Mouse (Mus musculus): ENCODE results near the gene Mthfd2.

The Mthfd2 gene

GRCm38 (mm10) chr6:83327591-83328190 lies 2.0 kb upstream of the Mthfd2 start:
- DNase-seq (ENCODE audit: low spot score): no peak

- no peak for DNase-seq (ENCODE audit: low spot score)
Observed at GRCm38 (mm10) chr6:83326761-83327160, 1.1 kb upstream of the Mthfd2 start.

DNA sequence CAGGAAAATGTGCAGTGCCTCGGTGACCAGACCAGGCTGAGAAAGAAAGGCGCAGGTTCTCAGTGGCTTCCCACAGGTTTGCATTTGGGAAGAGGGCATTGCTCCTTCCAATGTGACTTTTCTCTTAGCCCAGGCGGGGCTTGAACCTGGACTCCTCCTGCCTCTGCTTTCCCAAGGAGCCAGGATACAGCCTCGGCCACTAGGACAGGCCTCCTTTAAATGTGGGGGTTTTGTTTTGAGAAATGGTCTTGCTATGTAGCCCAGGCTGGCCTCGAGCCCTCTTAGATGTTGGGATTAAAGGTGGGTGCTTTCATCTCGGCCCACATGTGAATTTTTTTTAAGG lies 657 bp upstream of the Mthfd2 start:
- no peak for DNase-seq (ENCODE audit: low spot score)

DNA sequence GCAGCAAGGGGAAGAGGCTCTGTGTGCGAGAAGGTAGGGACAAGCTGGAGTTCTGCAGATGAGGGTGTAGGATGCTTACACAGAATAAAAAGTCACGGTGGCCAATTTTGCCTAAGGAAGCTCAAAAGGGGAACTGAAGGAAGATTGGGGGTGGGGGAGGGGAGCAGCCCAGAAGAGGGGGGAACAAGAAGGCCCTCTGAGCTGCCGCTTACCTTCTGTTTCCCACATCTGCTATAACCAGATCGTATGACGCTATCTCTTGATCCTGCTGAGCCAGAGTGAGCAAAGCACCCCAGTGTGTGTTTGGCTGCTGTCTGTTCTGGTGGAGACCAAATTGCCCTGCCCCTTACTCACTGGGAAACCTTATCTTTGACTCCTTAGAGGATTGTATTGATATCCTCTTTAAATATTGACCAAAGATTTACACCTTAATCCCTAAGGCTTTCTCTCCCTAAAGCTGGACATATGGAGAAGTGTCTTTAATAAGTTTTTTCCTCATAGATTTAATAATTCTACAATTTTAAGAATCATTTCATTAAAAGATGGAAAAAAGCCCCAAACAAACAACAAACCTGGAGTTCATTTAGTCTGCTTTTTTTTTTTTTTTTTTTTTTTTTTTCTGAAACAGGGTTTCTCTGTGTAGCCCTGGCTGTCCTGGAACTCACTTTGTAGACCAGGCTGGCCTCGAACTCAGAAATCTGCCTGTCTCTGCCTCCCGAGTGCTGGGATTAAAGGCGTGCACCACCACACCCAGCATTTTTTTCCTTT lies 1.9 kb downstream of the Mthfd2 start:
- no peak for DNase-seq (ENCODE audit: low spot score)

GRCm38 (mm10) chr6:83322794-83323193 lies 2.9 kb downstream of the Mthfd2 start:
- DNase-seq (ENCODE audit: low spot score): no peak

DNA sequence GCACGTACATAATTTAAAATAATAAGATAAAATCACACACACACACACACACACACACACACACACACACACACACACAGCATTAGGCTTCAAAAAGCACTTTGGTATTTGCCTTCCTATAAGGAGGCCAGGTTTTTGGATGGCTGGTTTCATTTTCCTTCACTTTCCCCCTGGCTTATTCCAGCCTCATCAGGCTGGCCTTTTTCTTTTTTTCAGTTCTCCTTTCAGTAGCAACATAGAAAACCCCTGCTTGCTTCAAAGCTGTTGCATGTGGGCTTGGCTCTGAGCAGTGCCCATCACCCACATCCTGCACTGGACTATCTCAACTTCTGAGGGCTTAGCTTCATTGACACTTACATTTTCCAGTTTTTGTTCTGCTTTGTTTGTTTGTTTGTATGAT lies 3.8 kb downstream of the Mthfd2 start:
- no peak for DNase-seq (ENCODE audit: low spot score)

DNA sequence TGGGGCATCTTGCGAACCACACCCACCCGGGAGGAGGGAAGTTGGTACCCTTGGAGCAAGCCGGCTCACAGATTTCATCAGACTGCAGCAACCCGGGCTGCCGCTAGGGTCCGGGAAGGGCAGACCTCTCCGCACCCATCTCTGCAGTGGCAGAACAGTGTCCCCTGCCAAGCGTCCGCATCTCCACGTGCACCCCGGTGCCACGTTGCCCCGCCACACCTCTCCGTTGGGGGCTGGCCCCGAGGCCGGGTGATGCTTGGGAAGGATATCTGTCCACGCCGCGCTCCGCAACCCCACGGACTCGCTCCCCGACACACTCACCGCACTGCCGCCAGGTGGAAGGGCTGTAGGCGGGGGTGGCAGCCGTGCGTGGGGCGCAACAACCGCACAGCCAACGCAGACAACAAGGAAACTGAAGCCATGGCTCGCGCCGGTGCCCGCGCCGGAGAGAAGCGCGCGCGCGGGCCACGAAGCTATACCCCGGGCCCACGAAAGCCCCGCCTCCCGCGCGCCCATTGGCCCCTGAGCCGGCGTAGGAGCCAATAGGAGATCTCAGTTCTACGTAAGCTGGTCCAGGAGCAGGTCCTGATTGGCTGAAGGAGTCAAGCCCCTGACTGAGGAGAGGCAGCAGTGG lies 8.5 kb downstream of the Mthfd2 start:
- peak; percentile 68 for DNase-seq (ENCODE audit: low spot score)

GRCm38 (mm10) chr6:83316022-83316421 lies 9.7 kb downstream of the Mthfd2 start:
- no peak for DNase-seq (ENCODE audit: low spot score)

- DNase-seq (ENCODE audit: low spot score): no peak
Observed at GRCm38 (mm10) chr6:83315293-83315692, 10.4 kb downstream of the Mthfd2 start.

GRCm38 (mm10) chr6:83312514-83312913 lies 13.2 kb downstream of the Mthfd2 start:
- no peak for DNase-seq (ENCODE audit: low spot score)

GRCm38 (mm10) chr6:83312021-83312420 lies 13.7 kb downstream of the Mthfd2 start:
- no peak for DNase-seq (ENCODE audit: low spot score)

DNA sequence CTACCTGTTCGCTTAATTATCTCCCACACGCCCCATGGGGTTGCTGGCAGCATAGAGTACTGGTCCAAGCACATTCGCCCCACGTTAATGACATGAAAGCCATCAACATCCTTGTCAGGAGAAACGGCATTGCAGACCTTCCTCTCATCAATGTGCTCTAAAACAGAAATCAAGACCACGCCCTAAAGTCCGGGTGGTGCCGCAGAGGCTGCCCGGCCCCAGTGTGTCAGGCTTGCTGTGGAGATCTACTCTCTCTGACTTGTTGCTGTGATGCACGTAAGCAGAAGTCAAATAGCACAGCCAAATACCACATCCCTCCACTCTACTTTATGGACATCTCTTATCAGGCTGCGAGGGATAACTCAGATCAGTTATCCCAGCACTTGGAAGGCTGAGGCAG lies 14.5 kb downstream of the Mthfd2 start:
- DNase-seq (ENCODE audit: low spot score): no peak

GRCm38 (mm10) chr6:83309017-83309416 lies 16.7 kb downstream of the Mthfd2 start:
- DNase-seq (ENCODE audit: low spot score): no peak

DNA sequence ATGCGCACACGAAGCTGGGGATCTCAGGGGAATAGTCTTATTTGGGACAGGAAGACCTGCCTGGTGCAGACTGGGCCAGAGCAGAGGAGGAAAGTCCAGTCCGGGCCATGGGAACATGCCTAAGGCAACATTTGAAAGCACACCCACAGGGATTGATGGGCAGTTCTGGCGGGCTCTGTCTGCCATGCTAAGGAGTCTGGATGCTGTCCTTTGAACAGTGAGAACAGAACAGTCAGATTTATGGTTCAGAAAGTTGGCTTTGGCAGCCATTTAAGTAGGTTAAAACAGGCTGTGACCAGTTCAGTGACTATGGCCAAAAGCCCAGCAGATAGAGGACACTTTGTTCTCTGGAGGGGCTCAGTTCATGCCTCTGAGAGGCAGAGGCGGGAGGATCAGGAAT lies 23.4 kb downstream of the Mthfd2 start:
- no peak for DNase-seq (ENCODE audit: low spot score)

GRCm38 (mm10) chr6:83301294-83301693 lies 24.4 kb downstream of the Mthfd2 start:
- DNase-seq (ENCODE audit: low spot score): no peak

DNA sequence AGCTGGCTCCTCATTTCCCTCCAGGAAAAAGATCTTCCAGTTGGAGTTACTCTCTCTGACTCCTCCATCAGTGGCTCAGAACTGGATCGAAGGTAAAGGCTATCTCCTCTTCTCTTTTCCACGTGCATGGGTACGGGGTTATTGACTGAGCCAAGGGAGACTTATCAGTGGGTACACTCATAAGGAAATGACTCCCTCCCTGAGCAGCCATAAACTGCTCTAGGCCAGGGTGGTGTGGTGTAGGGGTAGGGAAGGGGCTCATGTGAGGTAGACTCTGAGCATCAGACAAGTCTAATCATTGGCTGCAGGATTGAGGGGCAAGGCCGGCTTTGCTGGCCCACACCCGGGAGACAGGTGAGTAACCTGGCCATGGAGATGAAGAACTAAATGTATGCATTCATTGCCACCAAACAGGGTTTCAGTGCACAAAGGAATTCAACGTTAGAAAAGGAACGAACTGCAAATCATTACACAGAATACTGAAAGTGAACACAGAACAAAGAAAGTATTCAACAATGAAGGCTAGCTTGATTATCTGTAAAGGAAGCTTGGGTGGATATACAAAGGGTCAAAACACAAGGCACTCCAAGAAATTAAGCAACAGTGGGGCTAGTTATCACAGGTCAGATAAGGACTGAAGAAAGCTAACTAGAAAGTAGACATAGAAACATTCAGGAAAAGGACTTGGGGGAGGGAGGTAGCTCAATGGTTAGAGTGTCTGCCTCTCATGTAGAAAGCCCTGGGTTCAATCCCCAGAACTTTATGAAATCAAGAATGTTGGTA lies 25.1 kb downstream of the Mthfd2 start:
- no peak for DNase-seq (ENCODE audit: low spot score)

DNA sequence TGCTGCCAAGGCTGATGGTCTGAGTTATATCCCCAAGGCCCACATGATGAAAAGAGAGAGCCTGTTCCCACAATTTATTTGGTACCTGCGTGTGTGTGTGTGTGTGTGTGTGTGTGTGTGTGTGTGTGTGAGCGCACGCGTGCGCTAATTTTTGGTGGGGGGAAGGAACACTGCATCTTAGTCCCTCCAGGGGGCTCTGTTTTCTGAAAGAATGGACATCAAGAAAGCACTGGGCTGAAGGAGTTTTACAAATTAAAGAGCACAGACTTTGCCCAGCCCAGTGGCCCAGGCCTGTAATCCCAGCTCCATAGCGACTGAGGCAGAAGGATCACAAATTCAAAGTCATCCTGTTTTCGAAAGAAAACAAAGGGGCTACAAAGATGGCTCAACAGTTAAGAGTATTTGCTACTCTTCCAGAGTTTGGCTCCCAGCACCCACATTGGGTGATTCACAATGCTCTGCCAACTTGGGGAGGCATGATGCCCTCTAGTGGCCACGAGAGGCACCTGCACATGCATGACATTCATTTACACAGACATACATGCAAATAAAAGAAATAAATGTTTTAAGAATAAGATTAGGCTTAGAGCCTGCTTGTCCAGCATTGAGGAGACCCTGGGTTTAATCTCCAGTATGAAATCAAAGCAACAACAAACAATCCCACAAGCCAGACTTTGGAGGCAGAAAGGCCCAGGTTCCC lies 45.3 kb downstream of the Mthfd2 start:
- no peak for DNase-seq (ENCODE audit: low spot score)

- DNase-seq (ENCODE audit: low spot score): no peak
Observed at GRCm38 (mm10) chr6:83278881-83279280, 46.8 kb downstream of the Mthfd2 start.

DNA sequence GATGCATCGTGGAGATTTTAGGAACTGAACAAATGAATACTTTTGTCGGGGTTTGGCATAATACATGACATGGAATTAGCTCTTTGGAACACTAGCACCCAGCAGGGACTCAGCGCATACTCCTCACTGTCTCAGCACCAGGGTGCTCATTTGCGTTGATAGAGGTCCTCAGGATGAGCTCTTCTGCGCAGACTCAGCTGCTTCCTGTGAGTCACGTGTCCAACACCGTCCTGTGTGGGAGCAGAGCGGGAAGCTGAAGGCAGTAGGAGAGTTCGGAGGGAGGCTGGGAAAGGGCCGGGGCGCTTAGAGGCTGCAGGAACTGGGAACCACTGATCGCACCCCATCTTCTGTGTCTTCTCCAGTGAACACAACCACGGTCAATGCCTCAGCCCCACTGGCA lies 48.6 kb downstream of the Mthfd2 start:
- no peak for DNase-seq (ENCODE audit: low spot score)

GRCm38 (mm10) chr6:83273733-83274132 lies 52.0 kb downstream of the Mthfd2 start:
- no peak for DNase-seq (ENCODE audit: low spot score)

- peak; percentile 49 for DNase-seq (ENCODE audit: low spot score)
Observed at GRCm38 (mm10) chr6:83268144-83269010, 57.3 kb downstream of the Mthfd2 start.
